Mouse (Mus musculus) forebrain, embryonic 12.5 days (tissue): Measurements from ENCODE around the gene Pfas. TPM values are rescaled to one million over a fixed set of nuclear protein-coding genes. Genes with fewer than 3 reads are reported as not detected.

Experiments used
- ATAC-seq: fragments of 200-750 bp; cut with Nextera tagmentation; 2 replicates; pipeline ENCODE4 v1.8.0; 2017; ENCODE audit warnings: moderate TSS enrichment; ENCODE audit not compliant: low FRiP score
- H3K27ac ChIP-seq: fragments of 300-500 bp; sonication (generic); 2 replicates; pipeline ENCODE4 v1.5.1; 2016; ENCODE audit warnings: mild to moderate bottlenecking
- H3K27me3 ChIP-seq: fragments of 300-500 bp; sonication (generic); 2 replicates; pipeline ENCODE4 v1.6.1; 2016; ENCODE audit warnings: mild to moderate bottlenecking
- H3K36me3 ChIP-seq: fragments of 300-500 bp; sonication (generic); replicated peaks from 2 replicates; pipeline ENCODE4 v1.6.1; 2016; ENCODE audit warnings: mild to moderate bottlenecking
- H3K4me1 ChIP-seq: fragments of 300-500 bp; sonication (generic); 2 replicates; pipeline ENCODE4 v1.6.1; 2016
- H3K4me2 ChIP-seq: fragments of 300-500 bp; sonication (generic); 2 replicates; pipeline ENCODE4 v1.6.1; 2016; ENCODE audit warnings: mild to moderate bottlenecking, moderate library complexity
- H3K4me3 ChIP-seq: fragments of 300-500 bp; sonication (generic); replicated peaks from 2 replicates; pipeline ENCODE4 v1.5.1; 2016; ENCODE audit warnings: mild to moderate bottlenecking
- H3K9ac ChIP-seq: fragments of 300-500 bp; sonication (generic); 2 replicates; pipeline ENCODE4 v1.6.1; 2016; ENCODE audit warnings: mild to moderate bottlenecking
- H3K9me3 ChIP-seq: fragments of 300-500 bp; sonication (generic); 2 replicates; pipeline ENCODE4 v1.6.1; 2016
- WGBS: fragments of 180-500 bp; shearing (Covaris S2); methylation state at CpG from one replicate; pipeline ENCODE4 v1.1.7; 2016; 5-methylcytosine and 5-hydroxymethylcytosine counted together
- polyA plus RNA-seq: library from polyadenylated mRNA; unstranded; fragments of >200 nt; fragmentation: Nextera tagmentation; extraction: Ambion mirVana; gene quantifications from 2 replicates; pipeline ENCODE4 v1.2.1, GENCODE M21; 2016

Gene Pfas
- 35.4 and 40.4 TPM in 2 replicates for polyA plus RNA-seq

DNA sequence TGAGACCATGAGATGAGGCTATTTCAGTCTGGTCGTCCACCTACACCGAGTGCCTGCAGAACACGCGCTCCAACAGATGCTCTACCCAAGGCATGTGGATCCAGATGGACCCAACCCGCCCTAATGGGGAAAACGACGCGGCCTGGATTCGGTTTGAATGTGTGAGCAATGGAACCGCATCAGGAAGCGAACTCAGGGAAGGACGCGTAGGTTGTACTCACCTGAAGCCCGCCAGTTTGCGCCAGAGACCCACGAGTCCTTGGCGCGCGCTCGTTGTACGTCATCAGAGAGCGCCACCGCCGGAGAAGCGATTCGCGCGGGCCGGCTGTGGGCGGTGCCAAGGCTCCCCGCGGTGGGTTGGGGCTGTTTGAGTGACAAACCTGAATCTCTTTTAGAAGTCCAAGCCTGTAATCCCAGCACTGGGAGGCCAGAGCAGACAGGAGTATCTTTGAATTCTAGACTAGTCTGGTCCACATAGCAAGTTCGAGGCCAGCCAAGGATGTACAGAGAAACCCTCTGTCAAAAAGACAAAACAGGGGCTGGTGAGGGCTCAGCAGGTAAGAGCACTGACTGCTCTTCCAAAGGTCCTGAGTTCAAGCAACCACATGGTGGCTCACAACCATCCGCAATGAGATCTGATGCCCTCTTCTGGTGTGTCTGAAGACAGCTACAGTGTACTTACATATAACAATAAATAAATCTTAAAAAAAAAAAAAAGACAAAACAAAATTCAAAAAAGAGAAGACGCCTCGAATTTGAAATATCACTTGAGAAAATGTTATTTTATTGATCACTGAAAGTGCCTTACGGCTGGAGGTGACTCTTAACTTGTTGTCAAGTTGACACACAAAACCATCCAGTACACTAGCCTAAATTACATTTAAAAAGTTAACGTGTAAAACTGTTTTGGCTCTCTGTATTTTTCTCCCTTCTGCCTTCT lies at the start of gene Pfas:
Gene Pfas, minus strand, starts transcription at position 279 of the 940 bp plus-strand sequence.
- Histone ChIP-seq H3K36me3 (peaks cover 3% of the 10 kb centered on the region; the same call in 1 of the 2 replicates), H3K4me1 (peaks cover 23% of the 10 kb centered on the region), H3K27ac (peak within 1 kb of the TSS; percentile 70; the same call in 1 of the 2 replicates), H3K4me3 (peak within 1 kb of the TSS; percentile 55), H3K9ac (peak within 1 kb of the TSS; percentile 58), H3K4me2 (peak within 1 kb of the TSS; percentile 60), H3K27me3 (no peaks in the 10 kb centered on the region), H3K9me3 (no peaks in the 10 kb centered on the region)
- ATAC-seq = peak; percentile 86
- 10% methylated on average over 38 of the region's 38 CpGs for WGBS

DNA sequence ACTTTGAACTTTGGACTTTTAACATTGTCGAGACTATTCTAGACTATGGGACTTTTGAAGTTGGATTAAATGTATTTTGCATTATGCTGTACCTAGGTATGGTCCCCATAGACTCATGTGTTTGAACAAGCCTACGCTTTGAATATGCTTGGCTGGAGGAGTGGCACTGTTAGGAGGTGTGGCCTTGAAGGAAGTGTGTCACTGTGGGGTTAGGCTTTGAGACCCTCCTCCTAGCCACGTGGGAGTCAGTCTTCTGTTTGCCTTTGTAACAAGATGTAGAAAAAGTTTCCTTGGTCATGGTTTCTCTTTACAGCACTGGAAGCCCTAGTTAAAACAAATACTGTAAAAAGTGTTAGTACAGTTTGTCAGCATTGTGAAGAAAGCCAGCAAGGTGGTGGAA lies 45.6 kb upstream of the Pfas start:
- WGBS = 73% methylated on average over 3 of the region's 3 CpGs
- Histone ChIP-seq H3K4me3 (no peak overlapping the region), H3K27ac (no peak overlapping the region), H3K9ac (no peak overlapping the region), H3K9me3 (no peaks in the 10 kb centered on the region), H3K4me2 (no peak overlapping the region), H3K27me3 (no peaks in the 10 kb centered on the region), H3K4me1 (peaks cover 19% of the 10 kb centered on the region), H3K36me3 (peaks cover 43% of the 10 kb centered on the region)
- ATAC-seq = no peak

DNA sequence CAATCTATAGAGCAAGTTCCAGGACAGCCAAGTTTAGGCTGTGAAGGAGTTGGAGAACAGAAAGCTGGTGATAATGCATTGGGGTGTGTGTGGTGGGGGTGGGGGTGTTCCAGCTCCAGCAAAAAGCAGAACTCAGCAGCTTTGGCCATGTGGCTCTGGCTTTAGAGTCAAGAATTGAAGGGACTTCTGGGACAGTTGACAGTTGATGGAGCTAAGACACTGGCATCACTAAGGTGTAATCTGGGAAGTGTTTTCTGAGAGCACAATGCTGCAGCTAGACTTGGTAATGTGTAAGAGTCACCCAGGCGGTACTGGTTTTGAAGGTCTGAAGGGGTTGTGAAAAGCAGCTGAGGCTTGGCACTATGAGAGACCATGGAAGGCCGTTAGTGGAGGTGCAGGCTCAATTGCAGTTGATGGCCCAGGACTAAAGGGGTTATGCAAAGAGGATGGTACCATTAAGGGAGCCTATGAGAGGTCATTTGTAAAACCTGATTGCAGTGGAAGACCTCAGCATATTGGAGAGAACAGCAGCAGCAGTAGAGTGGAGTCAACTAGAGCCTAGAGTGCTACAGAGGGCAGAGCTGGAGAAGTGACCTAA lies 44.7 kb upstream of the Pfas start:
- ATAC-seq = no peak
- Histone ChIP-seq H3K9ac (no peak overlapping the region), H3K9me3 (no peaks in the 10 kb centered on the region), H3K4me1 (peaks cover 21% of the 10 kb centered on the region), H3K4me2 (no peak overlapping the region), H3K36me3 (peaks cover 52% of the 10 kb centered on the region), H3K4me3 (no peak overlapping the region), H3K27me3 (no peaks in the 10 kb centered on the region), H3K27ac (no peak overlapping the region)
- 91% methylated on average over 2 of the region's 2 CpGs for WGBS

DNA sequence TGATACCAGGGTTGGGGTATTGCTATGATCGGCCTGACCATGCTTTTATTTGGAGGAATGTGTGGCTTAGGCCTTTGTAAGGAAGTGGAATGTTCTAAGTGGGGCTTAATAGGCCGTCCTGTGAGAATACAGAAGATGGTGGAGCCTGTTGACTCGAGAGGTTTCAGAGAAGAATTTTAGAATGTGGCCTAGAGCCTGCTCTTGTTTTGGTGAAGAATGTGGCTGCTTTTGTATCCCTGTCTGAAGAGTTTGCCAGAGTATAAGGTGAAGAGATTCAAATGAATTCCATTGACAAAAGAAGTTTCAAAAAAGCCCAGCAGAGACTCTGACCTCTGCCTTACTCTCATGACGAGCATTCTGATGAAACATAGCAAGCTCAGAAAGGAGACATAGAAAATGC lies 43.5 kb upstream of the Pfas start:
- Histone ChIP-seq H3K27ac (no peak overlapping the region), H3K4me3 (no peak overlapping the region), H3K9ac (no peak overlapping the region), H3K9me3 (no peaks in the 10 kb centered on the region), H3K36me3 (peaks cover 59% of the 10 kb centered on the region), H3K4me1 (peaks cover 32% of the 10 kb centered on the region), H3K27me3 (no peaks in the 10 kb centered on the region), H3K4me2 (no peak overlapping the region)
- 50% methylated on average over 4 of the region's 4 CpGs for WGBS
- no peak for ATAC-seq

DNA sequence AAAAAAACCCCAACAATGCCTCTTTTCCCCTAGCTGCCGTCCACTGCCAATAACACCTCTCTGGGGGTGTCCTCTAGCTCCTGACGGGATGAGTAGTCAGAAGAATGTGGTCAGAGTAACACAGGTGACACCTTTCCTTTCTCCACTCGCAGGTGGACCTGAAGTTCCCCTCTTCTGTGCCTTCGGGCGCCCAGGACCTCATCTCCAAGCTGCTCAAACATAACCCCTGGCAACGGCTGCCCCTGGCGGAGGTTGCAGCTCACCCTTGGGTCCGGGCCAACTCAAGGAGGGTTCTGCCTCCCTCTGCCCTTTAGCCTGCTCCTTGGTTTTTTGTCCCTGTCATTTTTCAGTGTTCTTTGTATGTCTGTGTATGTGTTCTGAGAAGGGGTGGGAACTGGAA lies 42.5 kb upstream of the Pfas start:
- ATAC-seq = no peak
- H3K27me3 ChIP-seq = no peaks in the 10 kb centered on the region

DNA sequence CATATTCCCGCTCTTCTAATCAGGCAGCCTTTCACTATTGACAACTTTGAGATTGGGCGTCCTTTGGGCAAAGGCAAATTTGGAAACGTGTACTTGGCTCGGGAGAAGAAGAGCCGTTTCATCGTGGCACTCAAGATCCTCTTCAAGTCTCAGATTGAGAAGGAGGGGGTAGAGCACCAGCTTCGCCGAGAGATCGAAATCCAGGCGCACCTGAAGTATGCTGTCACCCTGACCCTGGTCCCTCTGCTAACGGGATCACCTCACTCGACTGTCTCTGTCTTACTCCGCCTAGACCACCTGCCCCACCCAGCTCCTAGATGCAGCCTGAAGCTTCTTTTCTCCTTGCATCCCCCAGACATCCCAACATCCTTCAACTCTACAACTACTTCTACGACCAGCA lies 39.9 kb upstream of the Pfas start:
- Histone ChIP-seq H3K9ac (no peak overlapping the region), H3K4me1 (peaks cover 39% of the 10 kb centered on the region), H3K36me3 (peaks cover 46% of the 10 kb centered on the region), H3K27ac (no peak overlapping the region), H3K4me3 (no peak overlapping the region), H3K4me2 (0 out of 2 replicates have a peak overlapping the region, but pooled peaks have one; percentile 75), H3K9me3 (no peaks in the 10 kb centered on the region), H3K27me3 (no peaks in the 10 kb centered on the region)
- WGBS = 93% methylated on average over 14 of the region's 14 CpGs
- no peak for ATAC-seq

More for the DNA sequence above, 42.5 kb upstream of the Pfas start:
- no peak overlapping the region for H3K9ac ChIP-seq
- 85% methylated on average over 8 of the region's 8 CpGs for WGBS
- H3K4me2 ChIP-seq = no peak overlapping the region
- H3K4me1 ChIP-seq = peaks cover 39% of the 10 kb centered on the region
- H3K36me3 ChIP-seq = peaks cover 59% of the 10 kb centered on the region
- H3K4me3 ChIP-seq = no peak overlapping the region
- no peak overlapping the region for H3K27ac ChIP-seq
- H3K9me3 ChIP-seq = no peaks in the 10 kb centered on the region

DNA sequence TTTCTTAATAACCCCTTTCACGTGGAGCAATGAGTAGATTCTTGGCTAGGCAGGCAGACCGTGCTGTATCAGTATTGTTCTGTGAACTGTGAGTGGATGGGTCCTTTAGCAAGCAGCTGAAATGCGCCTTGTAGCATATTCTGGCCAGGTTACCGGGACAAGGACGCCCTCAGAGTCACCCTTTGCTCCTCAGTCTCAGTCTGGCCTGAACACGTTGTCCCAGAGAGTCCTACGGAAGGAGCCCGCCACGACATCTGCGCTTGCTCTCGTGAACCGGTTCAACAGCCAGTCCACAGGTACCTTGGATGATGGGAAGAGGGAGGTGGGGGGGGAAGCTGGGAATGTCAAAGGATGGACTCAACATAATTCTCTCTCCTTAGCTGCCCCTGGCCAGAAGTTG lies 39.3 kb upstream of the Pfas start:
- H3K36me3 ChIP-seq = peaks cover 44% of the 10 kb centered on the region
- H3K4me1 ChIP-seq = peaks cover 39% of the 10 kb centered on the region
- H3K9me3 ChIP-seq = no peaks in the 10 kb centered on the region
- H3K27ac ChIP-seq = no peak overlapping the region
- H3K27me3 ChIP-seq = no peaks in the 10 kb centered on the region
- H3K9ac ChIP-seq = peak overlapping the region; percentile 17
- peak overlapping the region; percentile 75 for H3K4me3 ChIP-seq
- peak overlapping the region; percentile 75 for H3K4me2 ChIP-seq
- ATAC-seq = no peak
- 94% methylated on average over 12 of the region's 12 CpGs for WGBS

DNA sequence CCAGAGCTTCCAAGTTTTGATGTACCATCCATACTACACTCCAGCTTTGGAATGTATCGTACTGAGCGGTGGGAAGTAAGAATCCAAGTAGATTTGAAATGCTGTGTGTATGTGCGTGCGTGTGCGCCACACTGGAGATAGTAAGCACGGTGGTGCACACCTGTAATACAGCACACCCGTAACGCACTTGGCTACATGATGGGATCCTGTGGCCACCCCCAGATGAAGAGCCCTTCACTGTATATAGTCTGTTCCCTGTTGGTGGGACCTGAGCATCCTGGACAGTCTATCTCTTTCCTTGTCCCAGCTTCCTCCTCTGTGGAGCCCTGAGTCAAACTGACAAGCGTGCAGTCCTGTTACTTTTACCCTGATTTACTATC lies 38.1 kb upstream of the Pfas start:
- no peaks in the 10 kb centered on the region for H3K9me3 ChIP-seq
- peak overlapping the region; percentile 75 for H3K4me2 ChIP-seq
- H3K27me3 ChIP-seq = no peaks in the 10 kb centered on the region
- peaks cover 39% of the 10 kb centered on the region for H3K36me3 ChIP-seq
- 0 out of 2 replicates have a peak overlapping the region, but pooled peaks have one; percentile 5 for H3K27ac ChIP-seq
- WGBS = 23% methylated on average over 9 of the region's 9 CpGs
- H3K4me3 ChIP-seq = peak overlapping the region; percentile 75
- H3K9ac ChIP-seq = peak overlapping the region; percentile 84
- ATAC-seq = no peak
- H3K4me1 ChIP-seq = peaks cover 39% of the 10 kb centered on the region

DNA sequence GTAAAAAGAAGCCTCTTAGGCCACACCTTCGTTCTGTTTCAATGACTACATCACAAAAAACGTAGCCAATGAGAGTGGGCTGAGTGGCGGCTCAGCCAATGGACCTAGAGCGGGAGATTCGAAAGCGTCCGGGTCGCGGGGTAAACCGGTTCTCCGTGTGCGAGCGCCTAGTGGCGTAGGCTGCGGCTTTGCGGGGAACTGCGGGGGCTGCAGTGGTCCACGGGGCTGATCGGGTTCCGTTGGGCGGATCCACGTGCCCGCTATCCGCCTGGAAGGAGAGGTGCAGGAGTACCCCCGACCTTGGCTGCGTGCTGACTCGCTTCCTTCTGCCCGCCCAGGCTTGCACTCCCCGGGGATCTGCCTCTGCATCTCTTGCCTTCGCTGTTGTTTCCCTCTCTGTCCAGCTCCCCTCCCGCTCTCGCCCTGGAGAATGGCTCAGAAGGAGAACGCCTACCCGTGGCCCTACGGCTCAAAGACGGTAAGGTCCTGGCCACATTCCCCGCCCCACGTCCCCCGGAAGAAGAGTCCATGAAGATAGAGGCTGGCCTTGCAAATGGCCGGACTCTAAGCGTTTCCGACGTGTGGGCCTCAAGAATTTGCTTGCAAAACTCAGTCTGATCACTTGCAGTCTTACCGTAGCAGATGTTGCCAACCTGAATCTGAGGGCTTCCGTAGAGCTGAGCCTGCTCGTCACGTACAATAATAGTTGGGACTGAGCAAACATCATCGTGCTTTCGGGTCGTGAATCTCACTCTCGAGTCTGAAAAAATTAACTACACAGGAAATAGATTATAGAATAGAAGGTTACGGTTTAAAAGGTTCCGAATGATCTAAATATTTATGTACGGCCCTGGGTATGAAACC lies 37.5 kb upstream of the Pfas start, which contains the start of gene Aurkb:
Gene Aurkb, plus strand, starts transcription at position 117 of the 864 bp plus-strand sequence.
- WGBS = 1% methylated on average over 48 of the region's 54 CpGs
- Histone ChIP-seq H3K9me3 (no peaks in the 10 kb centered on the region), H3K27ac (peak within 1 kb of the TSS; percentile 89), H3K36me3 (peaks cover 34% of the 10 kb centered on the region), H3K27me3 (no peaks in the 10 kb centered on the region), H3K4me1 (peaks cover 36% of the 10 kb centered on the region), H3K4me2 (peak within 1 kb of the TSS; percentile 75), H3K4me3 (peak within 1 kb of the TSS; percentile 75), H3K9ac (peak within 1 kb of the TSS; percentile 84)
- peak; percentile 79 for ATAC-seq

DNA sequence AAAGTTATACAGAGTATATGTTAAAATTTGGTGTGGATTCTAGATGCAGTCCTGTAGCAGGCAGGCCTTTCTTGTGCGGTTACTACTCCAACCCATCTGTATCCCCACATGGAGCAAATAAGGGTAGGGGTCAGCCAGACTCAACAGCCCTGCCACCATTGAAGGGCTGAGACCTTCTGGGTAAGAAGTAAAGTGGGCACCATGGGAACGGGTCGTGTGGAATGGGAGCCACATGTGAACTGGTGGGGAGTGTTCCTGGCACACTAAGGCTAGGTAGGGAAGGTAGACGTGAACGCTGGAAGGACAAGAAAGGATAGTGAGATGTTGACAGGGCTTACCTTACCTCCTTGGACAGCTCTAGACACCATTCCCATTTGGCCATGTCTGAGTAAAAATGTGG lies 29.9 kb upstream of the Pfas start:
- H3K9me3 ChIP-seq = no peaks in the 10 kb centered on the region
- 73% methylated on average over 5 of the region's 5 CpGs for WGBS
- no peaks in the 10 kb centered on the region for H3K27me3 ChIP-seq
- no peak overlapping the region for H3K9ac ChIP-seq
- no peak overlapping the region for H3K27ac ChIP-seq
- H3K4me2 ChIP-seq = no peak overlapping the region
- ATAC-seq = no peak
- H3K4me1 ChIP-seq = peaks cover 28% of the 10 kb centered on the region
- H3K4me3 ChIP-seq = no peak overlapping the region; the same call in 1 of the 2 replicates
- H3K36me3 ChIP-seq = peaks cover 29% of the 10 kb centered on the region

DNA sequence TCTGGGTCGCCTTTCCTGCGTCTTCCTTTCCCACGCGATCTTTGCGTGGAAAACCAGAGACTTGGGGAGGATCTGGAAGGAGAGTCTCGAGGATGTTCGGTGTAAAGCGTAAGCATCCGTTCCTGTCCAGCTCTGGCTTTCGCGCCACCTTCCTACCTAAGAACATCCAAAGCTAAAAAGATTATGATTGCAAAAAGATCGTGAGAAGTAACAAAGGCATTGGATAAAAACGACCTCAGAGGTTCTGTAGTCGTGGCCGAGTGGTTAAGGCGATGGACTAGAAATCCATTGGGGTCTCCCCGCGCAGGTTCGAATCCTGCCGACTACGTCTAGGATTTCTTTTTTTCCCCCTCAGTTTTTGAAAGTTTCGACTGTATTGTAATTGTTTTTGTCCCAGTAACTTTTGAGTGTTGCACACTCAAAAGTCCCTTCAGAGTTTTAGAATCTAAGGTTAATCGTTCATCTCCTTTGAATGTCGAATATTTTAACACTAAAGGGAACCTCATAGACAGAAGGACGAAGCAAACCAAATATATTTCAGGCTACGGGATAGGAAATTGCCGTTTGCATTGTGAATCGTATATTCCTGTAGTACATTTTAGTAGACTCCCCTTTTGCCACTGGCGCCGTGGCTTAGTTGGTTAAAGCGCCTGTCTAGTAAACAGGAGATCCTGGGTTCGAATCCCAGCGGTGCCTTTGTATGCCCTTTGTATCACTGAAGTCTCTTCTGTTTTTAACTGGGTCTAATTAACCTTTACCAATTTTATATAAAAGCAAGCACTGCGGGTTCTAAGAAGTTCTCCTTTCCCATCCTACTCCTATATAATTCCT lies 29.2 kb upstream of the Pfas start:
- Histone ChIP-seq H3K36me3 (peaks cover 37% of the 10 kb centered on the region), H3K9ac (peak overlapping the region; percentile 57), H3K4me3 (peak overlapping the region; percentile 55), H3K27me3 (no peaks in the 10 kb centered on the region), H3K4me1 (peaks cover 28% of the 10 kb centered on the region), H3K4me2 (peak overlapping the region; percentile 53), H3K27ac (peak overlapping the region; percentile 84), H3K9me3 (no peaks in the 10 kb centered on the region)
- peak; percentile 24; the same call in 1 of the 2 replicates for ATAC-seq
- under 1% methylated on average over 34 of the region's 34 CpGs for WGBS
